Mouse (Mus musculus): ENCODE data around the gene Tnk2.

DNA sequence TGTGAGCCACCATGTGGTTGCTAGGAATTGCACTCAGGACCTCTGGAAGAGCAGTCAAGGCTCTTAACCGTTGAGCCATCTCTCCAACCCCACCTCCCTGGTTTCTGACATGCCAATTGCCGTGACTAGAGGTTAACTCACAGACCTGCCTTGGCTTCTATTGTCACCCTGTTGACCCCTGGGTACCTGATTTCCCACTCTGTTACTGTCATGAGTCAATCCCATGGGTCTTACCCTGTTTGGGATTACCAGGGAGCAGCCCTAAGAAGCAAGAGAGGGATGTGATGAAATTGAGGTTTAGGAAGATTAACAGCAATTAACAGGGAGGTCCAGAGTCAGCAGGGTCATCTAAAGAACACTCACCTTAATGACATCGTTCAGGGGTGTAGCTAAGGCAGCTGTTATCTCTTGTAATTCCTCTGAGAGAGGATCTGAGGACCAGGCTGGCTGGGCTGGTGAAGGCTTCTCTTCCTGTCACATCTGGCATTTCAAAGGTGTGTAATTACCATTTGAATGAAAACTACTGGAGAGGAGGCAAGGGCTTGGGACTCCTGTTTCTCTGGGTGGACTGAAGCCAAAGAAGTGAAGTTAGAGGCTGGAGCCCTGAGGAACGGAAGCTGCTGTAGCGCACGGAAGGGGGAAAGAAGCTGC lies 6.7 kb upstream of the Tnk2 start:
- TF ChIP-seq POLR2A (IDR thresholded peaks at IDR 0.05; ENCODE audit: extremely low read depth, insufficient read depth, low read length) (no peak), CTCF (IDR thresholded peaks at IDR 0.05; ENCODE audit: low read depth, low read length) (no peak)

Data from liver, adult 2 months (tissue).